Mouse (Mus musculus) bone marrow, adult 2 months (tissue): ENCODE results near the gene Rps18. TPM values are rescaled to one million over a fixed set of nuclear protein-coding genes. Genes with fewer than 3 reads are reported as not detected.

Experiments
- H3K27ac ChIP-seq: fragments of 200-500 bp; 2 replicates; pipeline ENCODE4 v1.5.1; 2012; ENCODE audit warnings: low read depth, mild to moderate bottlenecking, control low read depth, inconsistent platforms, low read length; ENCODE audit not compliant: control insufficient read depth, poor library complexity, insufficient read depth
- H3K4me1 ChIP-seq: fragments of 200-500 bp; 2 replicates; pipeline ENCODE4 v1.6.1; 2011; ENCODE audit warnings: low read length; ENCODE audit not compliant: control insufficient read depth, insufficient read depth
- H3K4me3 ChIP-seq: fragments of 200-500 bp; replicated peaks from 2 replicates; pipeline ENCODE3; 2011; ENCODE audit warnings: mild to moderate bottlenecking, low read depth, low read length, control low read depth; ENCODE audit not compliant: control insufficient read depth
- CTCF ChIP-seq: fragments of 200-500 bp; IDR thresholded peaks from 2 replicates; pipeline ENCODE4 v1.5.1; 2011; ENCODE audit warnings: low read length, control low read depth; ENCODE audit not compliant: control insufficient read depth, insufficient read depth
- POLR2A ChIP-seq: fragments of 200-500 bp; IDR thresholded peaks from 2 replicates; pipeline ENCODE4 v1.6.1; 2011; ENCODE audit warnings: low read depth, mild to moderate bottlenecking, control low read depth, low read length, borderline replicate concordance; ENCODE audit not compliant: control insufficient read depth
- WGBS: fragments of 180-500 bp; shearing (Covaris S2); methylation state at CpG from one replicate; pipeline ENCODE4 v1.1.7; 2018; 5-methylcytosine and 5-hydroxymethylcytosine counted together
- polyA plus RNA-seq: library from polyadenylated mRNA; stranded (reverse); fragments of >200 nt; gene quantifications from 2 replicates; pipeline ENCODE4 v1.2.4, GENCODE M21; 2011; ENCODE audit warnings: low replicate concordance; ENCODE audit not compliant: missing spikeins, insufficient read depth, insufficient read length

The Rps18 gene
- polyA plus RNA-seq, 1 experiment, result 1,335 TPM

DNA sequence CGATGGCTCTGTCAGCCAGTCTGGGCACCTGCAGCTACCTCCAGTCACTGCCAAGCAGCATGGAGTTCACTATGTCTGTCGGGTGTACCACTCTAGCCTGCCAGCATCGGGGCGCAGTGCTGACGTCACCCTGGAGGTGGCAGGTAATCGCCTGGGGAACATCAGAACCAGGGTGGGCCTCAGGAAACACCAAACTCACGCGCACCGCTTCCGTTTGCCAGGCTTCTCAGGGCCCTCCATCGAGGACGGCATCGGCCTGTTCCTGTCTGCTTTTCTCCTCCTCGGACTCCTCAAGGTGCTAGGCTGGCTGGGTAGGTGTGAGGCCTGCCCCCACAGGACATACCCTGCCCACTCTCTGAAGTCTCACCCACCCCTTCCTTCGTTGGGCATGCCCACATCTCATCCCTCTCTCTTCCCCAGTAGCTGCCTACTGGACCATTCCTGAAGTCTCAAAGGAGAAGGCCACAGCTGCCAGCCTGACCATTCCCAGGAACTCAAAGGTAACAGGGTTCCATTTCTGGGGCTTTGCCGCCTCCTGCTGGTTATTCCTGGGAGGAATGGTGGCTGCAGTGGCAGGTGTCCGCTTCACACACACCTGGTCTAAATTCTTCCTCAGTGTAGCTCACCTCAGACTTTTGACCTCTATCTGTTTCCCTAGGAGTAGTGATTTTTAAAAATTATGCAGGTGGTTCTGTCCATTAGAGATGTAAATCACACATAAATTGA is 29.4 kb downstream of the Rps18 start:
- WGBS, result 83% methylated on average over 17 of the region's 17 CpGs
- Histone ChIP-seq H3K27ac (no peak overlapping the region), H3K4me1 (no peaks in the 10 kb centered on the region; the same call in 1 of the 2 replicates), H3K4me3 (no peak overlapping the region)
- peak; percentile 17; the same call in 1 of the 2 replicates for TF ChIP-seq CTCF
- no peak for TF ChIP-seq POLR2A

DNA sequence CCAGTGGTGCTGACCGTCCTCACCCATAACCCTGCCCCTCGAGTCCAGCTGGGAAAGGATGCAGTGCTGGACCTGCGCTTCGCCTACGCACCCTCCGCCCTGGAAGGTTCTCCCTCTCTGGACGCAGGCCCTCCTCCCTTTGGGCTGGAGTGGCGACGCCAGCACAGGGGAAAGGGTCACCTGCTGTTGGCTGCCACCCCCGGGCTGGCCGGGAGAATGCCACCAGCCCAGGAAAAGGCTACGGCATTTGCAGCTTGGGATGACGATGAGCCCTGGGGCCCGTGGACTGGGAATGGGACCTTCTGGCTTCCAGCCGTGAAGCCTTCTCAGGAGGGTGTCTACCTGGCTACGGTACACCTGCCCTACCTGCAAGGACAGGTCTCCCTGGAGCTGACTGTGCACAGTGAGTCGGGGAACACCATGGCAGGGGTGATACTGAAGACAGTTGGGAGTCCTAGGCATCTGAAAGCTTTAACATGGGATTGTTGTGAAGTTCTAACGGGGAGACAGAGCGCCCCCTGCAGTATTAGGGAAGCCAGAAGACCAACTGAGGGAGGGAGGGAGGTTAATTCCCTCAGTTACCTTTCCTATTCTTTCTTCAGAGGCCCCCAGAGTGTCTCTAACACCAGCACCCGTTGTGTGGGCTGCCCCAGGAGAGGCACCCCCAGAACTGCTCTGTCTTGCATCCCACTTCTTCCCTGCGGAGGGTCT is 30.2 kb downstream of the Rps18 start:
- Histone ChIP-seq H3K4me1 (no peaks in the 10 kb centered on the region; the same call in 1 of the 2 replicates), H3K4me3 (no peak overlapping the region), H3K27ac (no peak overlapping the region)
- 90% methylated on average over 21 of the region's 21 CpGs for WGBS
- no peak for TF ChIP-seq POLR2A
- no peak for TF ChIP-seq CTCF

DNA sequence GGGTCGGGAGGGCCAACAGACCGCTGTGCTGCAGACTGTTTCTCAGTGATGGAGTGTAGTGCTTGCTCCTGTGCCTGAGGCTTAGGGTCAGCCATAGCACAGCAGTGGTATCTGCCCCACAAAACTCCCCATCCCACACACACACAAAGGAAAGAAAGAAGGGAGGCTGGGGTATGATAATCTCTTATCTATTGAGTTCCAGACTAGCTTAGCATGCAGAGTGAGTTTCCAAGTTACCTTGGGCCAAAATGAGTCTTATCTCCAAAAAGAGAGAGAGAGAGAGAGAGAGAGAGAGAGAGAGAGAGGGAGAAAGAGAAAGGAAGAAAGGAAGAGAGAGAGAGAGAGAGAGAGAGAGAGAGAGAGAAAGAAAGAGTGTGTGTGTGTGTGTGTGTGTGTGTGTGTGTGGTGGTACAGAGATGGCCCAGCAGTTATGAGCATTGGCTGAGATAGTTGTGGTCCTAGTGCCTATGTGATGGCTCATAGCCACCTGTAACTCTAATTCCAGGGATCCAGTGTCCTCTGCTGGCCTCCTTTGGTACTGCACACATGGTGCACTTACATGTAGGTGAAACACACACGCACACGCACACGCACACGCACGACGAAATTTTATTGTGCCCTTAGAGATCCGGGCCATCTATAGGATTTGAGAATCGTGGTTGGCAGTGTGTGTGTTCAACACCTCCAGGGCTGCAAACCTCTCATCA is 31.1 kb downstream of the Rps18 start:
- no peak for TF ChIP-seq POLR2A
- TF ChIP-seq CTCF, result peak; percentile 46
- WGBS, result 80% methylated on average over 10 of the region's 10 CpGs
- no peak overlapping the region for H3K4me3 ChIP-seq
- no peaks in the 10 kb centered on the region; the same call in 1 of the 2 replicates for H3K4me1 ChIP-seq
- no peak overlapping the region for H3K27ac ChIP-seq

DNA sequence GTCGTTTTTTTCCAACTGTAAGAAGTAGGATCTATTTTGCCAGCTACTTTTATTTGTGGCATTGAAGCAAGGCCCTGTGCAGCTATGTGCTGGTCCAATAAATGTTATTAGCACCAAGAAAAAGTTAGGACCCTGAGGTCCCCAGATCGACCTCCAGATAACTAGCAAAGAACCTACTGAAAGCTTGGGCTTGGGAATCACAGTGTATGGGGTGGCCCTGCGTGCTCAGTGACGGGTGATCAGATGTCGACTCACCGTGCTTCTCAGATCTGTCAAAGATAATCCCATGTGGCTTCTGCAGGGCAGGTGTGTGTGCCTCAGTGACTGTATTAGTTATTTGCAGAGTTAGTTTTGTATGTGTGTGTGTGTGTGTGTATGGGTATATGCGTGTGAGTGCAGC is 34.4 kb downstream of the Rps18 start:
- WGBS, result 85% methylated on average over 7 of the region's 7 CpGs
- TF ChIP-seq CTCF (no peak), POLR2A (no peak)
- Histone ChIP-seq H3K4me3 (no peak overlapping the region), H3K27ac (no peak overlapping the region), H3K4me1 (peaks cover 4% of the 10 kb centered on the region; the same call in 1 of the 2 replicates)

DNA sequence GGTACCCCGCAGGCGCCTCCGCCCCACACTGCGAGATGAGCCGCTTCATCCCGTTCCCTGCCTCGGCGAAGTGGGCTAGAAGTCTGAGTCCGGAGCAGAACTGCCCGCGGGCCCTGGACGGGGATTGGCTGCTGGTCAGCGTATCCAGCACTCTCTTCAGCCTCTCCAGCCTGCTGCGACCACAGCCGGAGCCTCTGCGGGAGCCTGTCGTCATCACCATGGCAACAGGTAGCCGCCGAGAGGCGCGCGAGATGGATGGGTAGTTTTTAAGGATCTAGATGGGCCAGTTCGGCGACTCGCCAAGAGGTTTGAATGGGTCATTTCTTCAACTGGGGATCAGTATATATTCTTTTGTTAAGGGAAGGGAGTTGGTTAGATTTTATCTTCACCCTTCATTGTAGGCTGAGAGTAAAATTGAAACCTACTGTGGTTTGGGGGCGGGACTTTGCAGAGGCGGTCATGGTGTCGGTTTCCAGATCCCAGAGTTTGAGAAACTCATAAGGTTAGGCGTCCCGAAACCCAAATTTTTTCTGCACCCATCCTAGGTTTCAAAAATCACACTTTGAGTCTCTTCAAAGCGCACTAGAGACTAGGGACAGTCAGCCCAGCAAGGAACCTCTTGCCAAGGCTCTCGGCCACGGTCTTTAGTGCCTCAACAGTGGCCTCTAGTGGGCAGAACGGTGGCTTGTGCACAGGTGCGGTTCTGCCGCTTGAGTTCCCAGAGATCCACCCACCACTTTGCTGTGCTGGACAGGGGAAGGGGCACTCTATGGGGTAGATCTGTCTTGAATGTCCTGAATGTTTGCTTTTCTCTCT is 35.3 kb downstream of the Rps18 start:
- under 1% methylated on average over 36 of the region's 36 CpGs for WGBS

DNA sequence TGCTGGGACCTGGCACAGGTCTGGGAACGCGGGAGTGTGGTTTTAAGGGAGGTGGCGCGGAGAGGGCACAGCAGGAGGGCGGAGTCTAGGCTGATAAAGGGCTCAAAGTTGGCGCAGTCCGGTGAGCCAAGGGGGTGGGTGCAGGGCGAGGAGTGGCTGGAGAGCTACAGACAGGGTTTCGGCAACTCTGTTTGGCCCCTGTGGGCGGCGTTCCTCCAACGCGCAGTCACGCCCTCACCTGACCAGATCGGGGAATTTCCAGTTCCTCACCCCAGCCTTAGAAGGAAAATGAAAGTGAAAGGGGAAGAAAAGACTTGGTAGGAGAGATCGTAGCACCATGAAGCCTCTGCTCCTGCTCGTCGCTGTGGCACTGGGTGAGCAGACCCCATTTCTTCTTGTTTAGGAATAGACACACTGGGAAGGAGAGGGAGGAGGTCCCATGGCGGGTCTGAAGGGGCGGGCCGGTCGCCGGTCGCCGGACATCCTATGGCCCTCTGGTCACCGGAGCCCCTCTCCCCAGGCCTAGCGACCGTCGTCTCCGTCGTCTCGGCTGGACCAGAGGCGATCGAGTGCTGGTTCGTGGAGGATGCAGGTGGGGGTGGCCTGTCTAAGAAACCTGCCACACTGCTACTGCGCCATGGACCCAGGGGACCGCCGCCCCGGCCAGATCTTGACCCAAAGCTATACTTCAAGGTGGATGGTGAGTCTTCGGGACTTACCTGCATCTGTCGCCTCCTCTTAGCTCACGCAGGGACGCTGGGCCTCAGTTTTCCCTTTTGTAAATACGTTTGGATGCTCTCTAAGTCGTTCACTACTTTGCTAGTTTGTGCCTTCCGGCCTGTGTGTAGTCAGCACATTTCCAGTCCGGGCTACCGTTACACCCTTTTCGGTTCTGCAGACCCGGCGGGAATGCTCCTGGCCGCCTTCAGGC is 36.2 kb downstream of the Rps18 start:
- TF ChIP-seq CTCF, result peak; percentile 37
- TF ChIP-seq POLR2A, result peak; percentile 56; the same call in 1 of the 2 replicates
- under 1% methylated on average over 52 of the region's 52 CpGs for WGBS
- H3K27ac ChIP-seq, result peak overlapping the region; percentile 89
- H3K4me3 ChIP-seq, result peak overlapping the region; percentile 78
- H3K4me1 ChIP-seq, result peaks cover 6% of the 10 kb centered on the region

More for the DNA sequence above, 35.3 kb downstream of the Rps18 start:
- Histone ChIP-seq H3K27ac (peak overlapping the region; percentile 89), H3K4me3 (peak overlapping the region; percentile 78), H3K4me1 (peaks cover 4% of the 10 kb centered on the region; the same call in 1 of the 2 replicates)
- TF ChIP-seq POLR2A, result peak; percentile 24; the same call in 1 of the 2 replicates
- peak; percentile 95 for TF ChIP-seq CTCF

DNA sequence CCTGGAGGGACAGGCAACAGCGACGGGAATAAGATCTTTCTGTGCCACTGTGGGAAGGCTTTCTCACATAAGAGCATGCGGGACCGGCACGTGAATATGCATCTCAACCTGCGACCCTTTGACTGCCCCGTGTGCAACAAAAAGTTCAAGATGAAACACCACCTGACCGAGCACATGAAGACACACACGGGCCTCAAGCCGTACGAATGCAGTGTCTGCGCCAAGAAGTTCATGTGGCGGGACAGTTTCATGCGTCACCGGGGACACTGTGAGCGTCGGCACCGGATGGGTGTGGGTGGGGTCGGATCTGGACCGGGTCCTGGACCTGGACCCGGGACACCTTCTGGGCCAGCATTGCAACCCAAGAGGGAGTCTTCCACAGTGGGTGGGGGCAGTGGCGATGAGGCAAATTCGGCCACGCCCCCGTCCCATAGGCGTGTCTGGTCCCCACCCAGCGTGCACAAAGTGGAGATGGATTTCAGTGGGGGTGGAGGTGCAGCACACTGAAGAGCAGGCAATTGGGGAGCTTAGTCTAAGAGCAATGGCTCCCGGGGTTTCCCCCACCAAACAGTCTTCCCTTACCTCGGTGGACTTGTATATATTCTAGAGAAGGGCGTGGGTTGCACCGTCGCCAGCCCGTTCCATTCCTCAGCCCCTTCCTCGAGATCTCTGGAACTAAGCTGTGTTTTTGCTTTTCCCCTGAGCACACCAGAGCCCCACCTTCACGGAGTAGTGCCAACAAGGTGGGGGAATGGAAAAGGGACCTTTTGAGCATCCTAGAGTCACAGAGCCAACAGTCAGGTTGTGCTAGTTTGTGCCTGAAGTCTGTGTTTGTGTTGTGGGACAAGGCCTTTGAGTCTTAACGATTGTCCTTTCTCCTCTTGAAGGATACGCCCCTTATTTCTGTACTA is 37.3 kb downstream of the Rps18 start:
- Histone ChIP-seq H3K4me1 (peaks cover 6% of the 10 kb centered on the region), H3K27ac (peak overlapping the region; percentile 89), H3K4me3 (peak overlapping the region; percentile 78)
- no peak; the same call in 1 of the 2 replicates for TF ChIP-seq POLR2A
- no peak for TF ChIP-seq CTCF
- WGBS, result 71% methylated on average over 37 of the region's 37 CpGs
